In genomic region chr11:75129481-75129880, GRCm38 (mm10) we compare ENCODE assay signal across 19 mouse cellular contexts. TPM values are rescaled to one million over a fixed set of nuclear protein-coding genes. Genes with fewer than 3 reads are reported as not detected.
DNase-seq lines count a peak whose midpoint lies in the region; ATAC-seq lines count a peak whose summit lies in the region.
"Had no signal": no experiment of that assay in that cellular context is flagged by ENCODE, and none has a peak within 500 bp of the region (broad histone marks: within the 10 kb centered on the region; RNA-seq: fewer than 3 reads in every experiment).

No protein-coding gene starts in this region.

- no peaks in the 10 kb centered on the region for H3K4me1 ChIP-seq in midbrain, embryonic 11.5 days (ENCODE audit: control insufficient read depth, insufficient read depth, low read length)
- H3K4me1 ChIP-seq in midbrain, embryonic 14.5 days (ENCODE audit: control insufficient read depth, insufficient read depth, low read length) = 0 out of 2 replicates have a peak, but pooled peaks cover 4% of the 10 kb centered on the region

- no peak for ATAC-seq in midbrain, embryonic 11.5 days (ENCODE audit: low FRiP score)
- ATAC-seq in midbrain, embryonic 14.5 days (ENCODE audit: low FRiP score, low TSS enrichment) = no peak
- ATAC-seq: activated CD4-positive, CD25-positive, alpha-beta regulatory T cell, adult 4 months; CD4-positive, CD25-positive, alpha-beta regulatory T cell, adult 4 months; Patski had no signal

- peak; percentile 66 for DNase-seq in heart, adult 11 months
- DNase-seq in heart, adult 18-20 months = no peak
- peak; percentile 69 for DNase-seq in midbrain, embryonic 11.5 days (ENCODE audit: low spot score, missing footprints)
- DNase-seq in midbrain, embryonic 14.5 days = no peak
- DNase-seq: adrenal gland, adult 2 months; adrenal gland, adult 8-10 months; adrenal gland, postnatal 10 days; adrenal gland, postnatal 14 days; adrenal gland, postnatal 25 days; adrenal gland, postnatal 36 days; B cell, adult 2 months; cerebellum, adult 11 months; cerebellum, adult 11-12 months; cerebellum, adult 18-20 months had no signal

- H3K4me2 ChIP-seq in midbrain, embryonic 11.5 days = no peak overlapping the region
- no peak overlapping the region for H3K4me2 ChIP-seq in midbrain, embryonic 14.5 days (ENCODE audit: low read length)

- 94% methylated on average over 6 of the region's 6 CpGs for WGBS in midbrain, embryonic 11.5 days
- WGBS in midbrain, embryonic 14.5 days = 95% methylated on average over 6 of the region's 6 CpGs

- no peaks in the 10 kb centered on the region for H3K9me3 ChIP-seq in midbrain, embryonic 11.5 days (ENCODE audit: control insufficient read depth, low read length)
- no peaks in the 10 kb centered on the region for H3K9me3 ChIP-seq in midbrain, embryonic 14.5 days (ENCODE audit: control insufficient read depth, low read length)
- H3K9me3 ChIP-seq: G1E had no signal

- no peak overlapping the region for H3K9ac ChIP-seq in midbrain, embryonic 11.5 days (ENCODE audit: low read length)
- H3K9ac ChIP-seq in midbrain, embryonic 14.5 days (replicated peaks; ENCODE audit: low read length) = no peak overlapping the region

- H3K27me3 ChIP-seq in midbrain, embryonic 11.5 days (ENCODE audit: control insufficient read depth, insufficient read depth, low read length) = no peaks in the 10 kb centered on the region
- no peaks in the 10 kb centered on the region for H3K27me3 ChIP-seq in midbrain, embryonic 14.5 days (ENCODE audit: control insufficient read depth, insufficient read depth, low read length)
- H3K27me3 ChIP-seq: CH12.LX, Patski had no signal

- H3K36me3 ChIP-seq in midbrain, embryonic 11.5 days (ENCODE audit: control insufficient read depth, insufficient read depth, low read length) = no peaks in the 10 kb centered on the region
- no peaks in the 10 kb centered on the region for H3K36me3 ChIP-seq in midbrain, embryonic 14.5 days (ENCODE audit: control insufficient read depth, insufficient read depth, low read length)

- H3K4me3 ChIP-seq in midbrain, embryonic 11.5 days (ENCODE audit: low read depth, low read length) = no peak overlapping the region
- no peak overlapping the region for H3K4me3 ChIP-seq in midbrain, embryonic 14.5 days (replicated peaks; ENCODE audit: low read depth, low read length)

- no peak overlapping the region for H3K27ac ChIP-seq in midbrain, embryonic 11.5 days (ENCODE audit: low read depth, low read length)
- no peak overlapping the region for H3K27ac ChIP-seq in midbrain, embryonic 14.5 days (replicated peaks; ENCODE audit: low read depth, low read length)

RNA-seq across cellular contexts. Expression of gene Hic1, which starts 39.8 kb away (rescaled TPM):
- 10 to 100 TPM in 1 of 2 experiments, 1 to 10 TPM in 1; 6.6 to 11.5 TPM for total RNA-seq in heart, adult 18-20 months (2021)
- 0.34 and 0.57 TPM in 2 replicates for polyA plus RNA-seq in midbrain, embryonic 11.5 days (2014; fragmentation: Nextera tagmentation; extraction: Ambion mirVana)
- 0.66 and 0.92 TPM in 2 replicates for polyA plus RNA-seq in midbrain, embryonic 14.5 days (2014; fragmentation: Nextera tagmentation; extraction: Ambion mirVana)

RNA-seq across cellular contexts. Expression of gene Ovca2, which starts 49.2 kb away (rescaled TPM):
- 1 to 10 TPM; 5.5 to 7.0 TPM for total RNA-seq in heart, adult 18-20 months (2021)
- polyA plus RNA-seq in midbrain, embryonic 11.5 days (2014; fragmentation: Nextera tagmentation; extraction: Ambion mirVana) = 28.5 and 29.8 TPM in 2 replicates
- polyA plus RNA-seq in midbrain, embryonic 14.5 days (2014; fragmentation: Nextera tagmentation; extraction: Ambion mirVana) = 15.4 and 20.2 TPM in 2 replicates

Comparison
In these comparisons a context has a peak if more than half of its experiments do, and no peak if none do; other contexts are left out.
1. DNase-seq: peak in heart, adult 11 months (single experiment) and midbrain, embryonic 11.5 days (single experiment); none in heart, adult 18-20 months (0 of 2) and midbrain, embryonic 14.5 days (single experiment).